Mouse (Mus musculus) midbrain, embryonic 13.5 days (tissue): Measurements from ENCODE around the gene Klc2. TPM values are rescaled to one million over a fixed set of nuclear protein-coding genes. Genes with fewer than 3 reads are reported as not detected.
"Not testable (repeated sequence)": the region's sequence is repeated elsewhere in the genome, so short reads cannot be mapped to it uniquely, and the experiment has no call there.

Experiments used
- ATAC-seq: fragments of 200-750 bp; cut with Nextera tagmentation; 2 replicates; pipeline ENCODE4 v1.8.0; 2017; ENCODE audit warnings: mild to moderate bottlenecking, moderate TSS enrichment, moderate library complexity
- H3K27ac ChIP-seq: fragments of 300-500 bp; sonication (generic); 2 replicates; pipeline ENCODE4 v1.5.1; 2015; ENCODE audit warnings: inconsistent platforms, mild to moderate bottlenecking, moderate library complexity
- H3K27me3 ChIP-seq: fragments of 300-500 bp; sonication (generic); 2 replicates; pipeline ENCODE4 v1.6.1; 2015; ENCODE audit warnings: mild to moderate bottlenecking, inconsistent platforms
- H3K36me3 ChIP-seq: fragments of 300-500 bp; sonication (generic); 2 replicates; pipeline ENCODE4 v1.6.1; 2015; ENCODE audit warnings: mild to moderate bottlenecking, inconsistent platforms
- H3K4me1 ChIP-seq: fragments of 300-500 bp; sonication (generic); replicated peaks from 2 replicates; pipeline ENCODE4 v1.6.1; 2015; ENCODE audit warnings: inconsistent platforms
- H3K4me2 ChIP-seq: fragments of 300-500 bp; sonication (generic); replicated peaks from 2 replicates; pipeline ENCODE4 v1.6.1; 2015; ENCODE audit warnings: moderate library complexity, mild to moderate bottlenecking, inconsistent platforms
- H3K4me3 ChIP-seq: fragments of 300-500 bp; sonication (generic); replicated peaks from 2 replicates; pipeline ENCODE4 v1.5.1; 2015; ENCODE audit warnings: mild to moderate bottlenecking, inconsistent platforms
- H3K9ac ChIP-seq: fragments of 300-500 bp; sonication (generic); replicated peaks from 2 replicates; pipeline ENCODE4 v1.6.1; 2015; ENCODE audit warnings: mild to moderate bottlenecking, inconsistent platforms
- H3K9me3 ChIP-seq: fragments of 300-500 bp; sonication (generic); 2 replicates; pipeline ENCODE4 v1.6.1; 2016; ENCODE audit warnings: mild to moderate bottlenecking, inconsistent platforms
- WGBS: fragments of 180-500 bp; shearing (Covaris S2); methylation state at CpG from one replicate; pipeline ENCODE4 v1.1.7; 2015; 5-methylcytosine and 5-hydroxymethylcytosine counted together
- polyA plus RNA-seq: library from polyadenylated mRNA; unstranded; fragments of >200 nt; fragmentation: Nextera tagmentation; extraction: Ambion mirVana; gene quantifications from 2 replicates; pipeline ENCODE4 v1.2.1, GENCODE M21; 2015

Klc2 gene
- polyA plus RNA-seq, 1 experiment from 2014 or later, result 69.0 TPM

GRCm38 (mm10) chr19:5098363-5099143 lies 19.8 kb downstream of the Klc2 start, which contains the start of gene Cnih2:
TSS of gene Cnih2 (minus strand) at chr19:5098521.
- 2% methylated on average over 34 of the region's 48 CpGs for WGBS
- Histone ChIP-seq H3K4me3 (peak within 1 kb of the TSS; percentile 88), H3K9ac (peak within 1 kb of the TSS; percentile 99), H3K36me3 (peaks cover 46% of the 10 kb centered on the region), H3K4me1 (peaks cover 65% of the 10 kb centered on the region), H3K27ac (peak within 1 kb of the TSS; percentile 97), H3K27me3 (no peaks in the 10 kb centered on the region), H3K4me2 (peak within 1 kb of the TSS; percentile 89), H3K9me3 (no peaks in the 10 kb centered on the region)
- peak; percentile 68 for ATAC-seq

GRCm38 (mm10) chr19:5097521-5098362 lies 20.6 kb downstream of the Klc2 start:
- 1% methylated on average over 24 of the region's 31 CpGs for WGBS
- H3K36me3 ChIP-seq, result peaks cover 46% of the 10 kb centered on the region

GRCm38 (mm10) chr19:5095887-5096474 lies 22.4 kb downstream of the Klc2 start:
- peaks cover 46% of the 10 kb centered on the region for H3K36me3 ChIP-seq
- H3K9ac ChIP-seq, result peak overlapping the region; percentile 99
- no peaks in the 10 kb centered on the region for H3K9me3 ChIP-seq
- H3K4me2 ChIP-seq, result peak overlapping the region; percentile 89
- H3K27ac ChIP-seq, result peak overlapping the region; percentile 97
- no peak for ATAC-seq
- no peaks in the 10 kb centered on the region for H3K27me3 ChIP-seq
- 9% methylated on average over 8 of the region's 9 CpGs for WGBS
- H3K4me1 ChIP-seq, result peaks cover 78% of the 10 kb centered on the region
- peak overlapping the region; percentile 88 for H3K4me3 ChIP-seq

More at GRCm38 (mm10) chr19:5097521-5098362, 20.6 kb downstream of the Klc2 start:
- Histone ChIP-seq H3K4me1 (peaks cover 72% of the 10 kb centered on the region), H3K4me3 (peak overlapping the region; percentile 88), H3K27me3 (no peaks in the 10 kb centered on the region), H3K4me2 (peak overlapping the region; percentile 89), H3K9me3 (no peaks in the 10 kb centered on the region), H3K9ac (peak overlapping the region; percentile 99), H3K27ac (peak overlapping the region; percentile 97)
- peak; percentile 32 for ATAC-seq

- WGBS, result 30% methylated on average over 11 of the region's 11 CpGs
Measured at GRCm38 (mm10) chr19:5094746-5095417, 23.5 kb downstream of the Klc2 start.

GRCm38 (mm10) chr19:5094243-5094632 lies 24.1 kb downstream of the Klc2 start:
- Histone ChIP-seq H3K9me3 (no peaks in the 10 kb centered on the region), H3K4me1 (peaks cover 72% of the 10 kb centered on the region), H3K9ac (peak overlapping the region; percentile 99), H3K27me3 (no peaks in the 10 kb centered on the region), H3K4me3 (peak overlapping the region; percentile 88), H3K4me2 (peak overlapping the region; percentile 89), H3K27ac (peak overlapping the region; percentile 97), H3K36me3 (peaks cover 37% of the 10 kb centered on the region)
- ATAC-seq, result peak; percentile 75
- WGBS, result 0% methylated on average over 21 of the region's 21 CpGs

More at GRCm38 (mm10) chr19:5094746-5095417, 23.5 kb downstream of the Klc2 start:
- Histone ChIP-seq H3K9ac (peak overlapping the region; percentile 99), H3K27me3 (no peaks in the 10 kb centered on the region), H3K4me1 (peaks cover 74% of the 10 kb centered on the region), H3K4me2 (peak overlapping the region; percentile 89), H3K36me3 (peaks cover 42% of the 10 kb centered on the region), H3K9me3 (no peaks in the 10 kb centered on the region), H3K27ac (peak overlapping the region; percentile 97), H3K4me3 (peak overlapping the region; percentile 88)
- peak; percentile 0; the same call in 1 of the 2 replicates for ATAC-seq

GRCm38 (mm10) chr19:5093481-5094242 lies 24.7 kb downstream of the Klc2 start:
- peaks cover 72% of the 10 kb centered on the region for H3K4me1 ChIP-seq
- peak overlapping the region; percentile 42; the same call in 1 of the 2 replicates for H3K9ac ChIP-seq
- no peaks in the 10 kb centered on the region for H3K9me3 ChIP-seq
- 74% methylated on average over 12 of the region's 12 CpGs for WGBS
- H3K27me3 ChIP-seq, result no peaks in the 10 kb centered on the region
- ATAC-seq, result no peak; the same call in 1 of the 2 replicates
- peak overlapping the region; percentile 89 for H3K4me2 ChIP-seq
- peak overlapping the region; percentile 97 for H3K27ac ChIP-seq
- H3K4me3 ChIP-seq, result peak overlapping the region; percentile 88
- peaks cover 37% of the 10 kb centered on the region for H3K36me3 ChIP-seq

GRCm38 (mm10) chr19:5092083-5092482 lies 26.3 kb downstream of the Klc2 start:
- no peak for ATAC-seq
- Histone ChIP-seq H3K27ac (no peak overlapping the region), H3K4me1 (peaks cover 66% of the 10 kb centered on the region), H3K4me2 (no peak overlapping the region), H3K9ac (no peak overlapping the region), H3K4me3 (no peak overlapping the region), H3K27me3 (no peaks in the 10 kb centered on the region), H3K9me3 (no peaks in the 10 kb centered on the region), H3K36me3 (peaks cover 37% of the 10 kb centered on the region)
- WGBS, result 93% methylated on average over 10 of the region's 10 CpGs

- 93% methylated on average over 4 of the region's 4 CpGs for WGBS
- no peaks in the 10 kb centered on the region for H3K9me3 ChIP-seq
- peak overlapping the region; percentile 87 for H3K4me2 ChIP-seq
- H3K4me1 ChIP-seq, result peaks cover 50% of the 10 kb centered on the region
- peak overlapping the region; percentile 89 for H3K4me3 ChIP-seq
- H3K9ac ChIP-seq, result peak overlapping the region; percentile 82
- H3K27ac ChIP-seq, result no peak overlapping the region
- peaks cover 37% of the 10 kb centered on the region for H3K36me3 ChIP-seq
- ATAC-seq, result no peak
- H3K27me3 ChIP-seq, result peaks cover 22% of the 10 kb centered on the region
Measured at GRCm38 (mm10) chr19:5089324-5089723, 29.0 kb downstream of the Klc2 start.

GRCm38 (mm10) chr19:5087884-5088728 lies 30.3 kb downstream of the Klc2 start, which contains the start of gene Yif1a:
TSS of gene Yif1a (plus strand) at chr19:5088538.
- Histone ChIP-seq H3K4me2 (peak within 1 kb of the TSS; percentile 87), H3K9ac (peak within 1 kb of the TSS; percentile 82), H3K4me1 (peaks cover 38% of the 10 kb centered on the region), H3K4me3 (peak within 1 kb of the TSS; percentile 89), H3K27ac (peak within 1 kb of the TSS; percentile 89), H3K9me3 (no peaks in the 10 kb centered on the region), H3K27me3 (peaks cover 35% of the 10 kb centered on the region), H3K36me3 (peaks cover 28% of the 10 kb centered on the region)
- peak; percentile 96 for ATAC-seq
- WGBS, result under 1% methylated on average over 58 of the region's 58 CpGs

GRCm38 (mm10) chr19:5086533-5086932 lies 31.8 kb downstream of the Klc2 start:
- Histone ChIP-seq H3K36me3 (peaks cover 13% of the 10 kb centered on the region), H3K27me3 (peaks cover 50% of the 10 kb centered on the region), H3K4me1 (peaks cover 30% of the 10 kb centered on the region)
- WGBS, result 59% methylated on average over 4 of the region's 4 CpGs
- not testable (repeated sequence) for H3K9me3 ChIP-seq, H3K4me3 ChIP-seq, H3K4me2 ChIP-seq, H3K27ac ChIP-seq, ATAC-seq, H3K9ac ChIP-seq
